Mouse (Mus musculus) liver, embryonic 11.5 days (tissue): ENCODE results near the gene Sidt2. TPM values are rescaled to one million over a fixed set of nuclear protein-coding genes. Genes with fewer than 3 reads are reported as not detected.

Source experiments
- ATAC-seq: fragments of 200-750 bp; cut with Nextera tagmentation; replicated peaks from 2 replicates; pipeline ENCODE4 v1.8.0; 2017; ENCODE audit warnings: moderate number of reproducible peaks, mild to moderate bottlenecking, moderate TSS enrichment, moderate library complexity; ENCODE audit not compliant: low FRiP score
- DNase-seq: peaks from one replicate; pipeline ENCODE4 v3.0.0-alpha.2; 2017; ENCODE audit warnings: low spot score
- H3K27ac ChIP-seq: fragments of 300-500 bp; sonication (generic); 2 replicates; pipeline ENCODE4 v1.5.1; 2014; ENCODE audit warnings: mild to moderate bottlenecking, low read depth, low read length, control low read depth
- H3K27me3 ChIP-seq: fragments of 300-500 bp; sonication (generic); replicated peaks from 2 replicates; pipeline ENCODE4 v1.6.1; 2014; ENCODE audit warnings: low read length, mixed read lengths; ENCODE audit not compliant: control insufficient read depth, insufficient read depth
- H3K36me3 ChIP-seq: fragments of 300-500 bp; sonication (generic); 2 replicates; pipeline ENCODE4 v1.6.1; 2014; ENCODE audit warnings: mild to moderate bottlenecking, low read length, moderate library complexity, mixed read lengths; ENCODE audit not compliant: control insufficient read depth, insufficient read depth
- H3K4me1 ChIP-seq: fragments of 300-500 bp; sonication (generic); replicated peaks from 2 replicates; pipeline ENCODE4 v1.6.1; 2014; ENCODE audit warnings: low read length, mixed read lengths; ENCODE audit not compliant: control insufficient read depth, insufficient read depth
- H3K4me2 ChIP-seq: fragments of 300-500 bp; sonication (generic); 2 replicates; pipeline ENCODE4 v1.6.1; 2014; ENCODE audit warnings: mild to moderate bottlenecking, control low read depth, moderate library complexity
- H3K4me3 ChIP-seq: fragments of 300-500 bp; sonication (generic); 2 replicates; pipeline ENCODE4 v1.5.1; 2014; ENCODE audit warnings: low read depth, low read length, control low read depth
- H3K9ac ChIP-seq: fragments of 300-500 bp; sonication (generic); 2 replicates; pipeline ENCODE4 v1.6.1; 2014; ENCODE audit warnings: low read depth, low read length, control low read depth
- H3K9me3 ChIP-seq: fragments of 300-500 bp; sonication (generic); 2 replicates; pipeline ENCODE4 v1.6.1; 2016; ENCODE audit warnings: low read length, inconsistent platforms, mixed read lengths; ENCODE audit not compliant: control insufficient read depth
- WGBS: fragments of 180-500 bp; shearing (Covaris S2); extraction: QIAGEN DNeasy Blood & Tissue Kit; methylation state at CpG from one replicate; pipeline ENCODE4 v1.1.7; 2014; 5-methylcytosine and 5-hydroxymethylcytosine counted together
- microRNA-seq: library from miRNA; unstranded; fragments of <30 nt; microRNA quantifications from one replicate; pipeline ENCODE4, GENCODE M21; 2017; ENCODE audit warnings: borderline number of aligned reads
- polyA plus RNA-seq: library from polyadenylated mRNA; unstranded; fragments of >200 nt; fragmentation: Nextera tagmentation; extraction: Ambion mirVana; gene quantifications from 2 replicates; pipeline ENCODE4 v1.2.1, GENCODE M21; 2014

The Sidt2 gene
- polyA plus RNA-seq, 1 experiment from 2014 or later, result 34.1 TPM

GRCm38 (mm10) chr9:45910995-45911394 is 44.1 kb downstream of the Sidt2 start:
- Histone ChIP-seq H3K27me3 (no peaks in the 10 kb centered on the region), H3K9ac (no peak overlapping the region), H3K4me2 (no peak overlapping the region), H3K9me3 (no peaks in the 10 kb centered on the region), H3K4me3 (no peak overlapping the region), H3K36me3 (peaks cover 15% of the 10 kb centered on the region; the same call in 1 of the 2 replicates), H3K27ac (no peak overlapping the region), H3K4me1 (peaks cover 8% of the 10 kb centered on the region)
- DNase-seq (no peak), ATAC-seq (no peak)
- WGBS, result 93% methylated on average over 3 of the region's 3 CpGs

- Histone ChIP-seq H3K4me3 (peak overlapping the region; percentile 90), H3K27me3 (no peaks in the 10 kb centered on the region), H3K36me3 (peaks cover 8% of the 10 kb centered on the region; the same call in 1 of the 2 replicates), H3K4me1 (peaks cover 12% of the 10 kb centered on the region), H3K9ac (peak overlapping the region; percentile 91), H3K9me3 (no peaks in the 10 kb centered on the region), H3K4me2 (peak overlapping the region; percentile 66), H3K27ac (peak overlapping the region; percentile 91; the same call in 1 of the 2 replicates)
- no peak; the same call in 1 of the 2 replicates for ATAC-seq
- DNase-seq, result no peak
- under 1% methylated on average over 19 of the region's 19 CpGs for WGBS
These were observed 48.0 kb downstream of the Sidt2 start for GRCm38 (mm10) chr9:45907078-45907428.

- H3K4me2 ChIP-seq, result peak within 1 kb of the TSS; percentile 79
- under 1% methylated on average over 75 of the region's 80 CpGs for WGBS
- no peaks in the 10 kb centered on the region for H3K9me3 ChIP-seq
- peak within 1 kb of the TSS; percentile 90 for H3K4me3 ChIP-seq
- H3K36me3 ChIP-seq, result peaks cover 11% of the 10 kb centered on the region; the same call in 1 of the 2 replicates
- H3K27ac ChIP-seq, result peak within 1 kb of the TSS; percentile 91
- ATAC-seq (peak; percentile 90), DNase-seq (peak; percentile 86)
- H3K4me1 ChIP-seq, result peaks cover 12% of the 10 kb centered on the region
- H3K9ac ChIP-seq, result peak within 1 kb of the TSS; percentile 91
- H3K27me3 ChIP-seq, result no peaks in the 10 kb centered on the region
These were observed 48.5 kb downstream of the Sidt2 start, which contains the start of the genes Pcsk7 and Rnf214 for GRCm38 (mm10) chr9:45906355-45907077. Pcsk7 (plus strand) TSS chr9:45906497. Rnf214 (minus strand) TSS chr9:45906911.

- DNase-seq (peak; percentile 63), ATAC-seq (peak; percentile 34)
- Histone ChIP-seq H3K4me3 (peak overlapping the region; percentile 90), H3K4me2 (peak overlapping the region; percentile 79), H3K36me3 (peaks cover 9% of the 10 kb centered on the region; the same call in 1 of the 2 replicates), H3K9me3 (no peaks in the 10 kb centered on the region), H3K27me3 (no peaks in the 10 kb centered on the region), H3K4me1 (peaks cover 12% of the 10 kb centered on the region), H3K27ac (peak overlapping the region; percentile 91), H3K9ac (peak overlapping the region; percentile 91)
- 0% methylated on average over 20 of the region's 27 CpGs for WGBS
These were observed 49.2 kb downstream of the Sidt2 start for GRCm38 (mm10) chr9:45905811-45906237.

GRCm38 (mm10) chr9:45905196-45905595 is 49.9 kb downstream of the Sidt2 start:
- no peak for DNase-seq
- Histone ChIP-seq H3K9me3 (no peaks in the 10 kb centered on the region), H3K36me3 (peaks cover 9% of the 10 kb centered on the region; the same call in 1 of the 2 replicates), H3K27ac (no peak overlapping the region), H3K4me2 (peak overlapping the region; percentile 79), H3K4me1 (peaks cover 12% of the 10 kb centered on the region), H3K4me3 (peak overlapping the region; percentile 90), H3K9ac (no peak overlapping the region), H3K27me3 (no peaks in the 10 kb centered on the region)
- 69% methylated on average over 4 of the region's 4 CpGs for WGBS
- ATAC-seq, result no peak

- H3K27me3 ChIP-seq, result no peaks in the 10 kb centered on the region
- DNase-seq (no peak), ATAC-seq (no peak)
- H3K27ac ChIP-seq, result no peak overlapping the region
- H3K4me2 ChIP-seq, result no peak overlapping the region
- H3K4me1 ChIP-seq, result no peaks in the 10 kb centered on the region
- H3K9me3 ChIP-seq, result no peaks in the 10 kb centered on the region
- no peak overlapping the region for H3K4me3 ChIP-seq
- peaks cover 2% of the 10 kb centered on the region; the same call in 1 of the 2 replicates for H3K36me3 ChIP-seq
- no peak overlapping the region for H3K9ac ChIP-seq
These were observed 61.4 kb downstream of the Sidt2 start for GRCm38 (mm10) chr9:45893681-45894080.

Small RNAs within 50 kb of the gene (microRNA-seq; reads per million reads assigned to microRNA genes)
- not detected for gene Mir7087

Other genes starting within 250 kb of the Sidt2 start
- 10.3 and 12.9 TPM in 2 replicates for gene Cep164, start 126.6 kb downstream of the Sidt2 start, polyA plus RNA-seq
- gene Bace1, start 116.7 kb downstream of the Sidt2 start, polyA plus RNA-seq, result 12.9 and 14.6 TPM in 2 replicates
- gene Pcsk7, start 48.8 kb downstream of the Sidt2 start, polyA plus RNA-seq, result 12.2 and 13.6 TPM in 2 replicates
- gene Rnf214, start 48.3 kb downstream of the Sidt2 start, polyA plus RNA-seq, result 33.7 and 37.3 TPM in 2 replicates
- gene Tagln, start 19.2 kb downstream of the Sidt2 start, polyA plus RNA-seq, result 17.9 and 24.1 TPM in 2 replicates
- gene Pafah1b2, start 57.4 kb upstream of the Sidt2 start, polyA plus RNA-seq, result 137 and 154 TPM in 2 replicates
- gene Sik3, start 57.6 kb upstream of the Sidt2 start, polyA plus RNA-seq, result 8.6 and 9.5 TPM in 2 replicates